Mouse (Mus musculus) kidney, postnatal 4 days (tissue): ENCODE measurements around the gene Gm6509.
"Not testable (repeated sequence)": the region's sequence is repeated elsewhere in the genome, so short reads cannot be mapped to it uniquely, and the experiment has no call there.

ENCODE experiments used
- DNase-seq, 2 experiments: peaks; one replicate each; pipeline ENCODE4 v3.0.0; 2021; ENCODE audit warnings: mixed read lengths in 2 of 2

Gene Gm6509

GRCm38 (mm10) chr5:94623679-94624078 is at the start of gene Gm6509:
TSS of gene Gm6509 (plus strand) at chr5:94623979.
- not testable (repeated sequence) for DNase-seq

- not testable (repeated sequence) for DNase-seq
These were observed 7.5 kb upstream of the Gm6509 start, which contains the start of gene Gm3147 for GRCm38 (mm10) chr5:94616242-94616641. TSS of gene Gm3147 (minus strand) at chr5:94616342.

GRCm38 (mm10) chr5:94648082-94648481 is 24.3 kb downstream of the Gm6509 start, which contains the start of gene Gm6205:
TSS of gene Gm6205 (plus strand) at chr5:94648382.
- DNase-seq, result not testable (repeated sequence)
